Mouse (Mus musculus) common myeloid progenitor, adult 5-6 weeks (primary cell): Measurements from ENCODE around the gene Hdac5. TPM values are rescaled to one million over a fixed set of nuclear protein-coding genes. Genes with fewer than 3 reads are reported as not detected.

Experiments used
- ATAC-seq: replicated peaks from 2 replicates; pipeline ENCODE4 v1.8.0; 2016; ENCODE audit warnings: low read depth, mild to moderate bottlenecking, moderate TSS enrichment, inconsistent platforms; ENCODE audit not compliant: poor library complexity, severe bottlenecking
- total RNA-seq: library from RNA; stranded (forward); fragments of 200-1000, 187-1606 nt; gene quantifications from 2 replicates; pipeline ENCODE4 v1.2.3, GENCODE M21; 2017

The Hdac5 gene
- 20.7 and 26.0 TPM in 2 replicates for total RNA-seq

- peak; percentile 98 for ATAC-seq
Measured at GRCm38 (mm10) chr11:102230006-102230741, at the start of gene Hdac5. TSS of gene Hdac5 (minus strand) at chr11:102230166.

- no peak for ATAC-seq
Measured at GRCm38 (mm10) chr11:102279595-102279994, 49.6 kb upstream of the Hdac5 start.

GRCm38 (mm10) chr11:102277754-102278153, 47.8 kb upstream of the Hdac5 start:
- no peak for ATAC-seq

- peak; percentile 75 for ATAC-seq
Measured at GRCm38 (mm10) chr11:102276411-102276915, 46.5 kb upstream of the Hdac5 start.

GRCm38 (mm10) chr11:102268520-102269244, 38.7 kb upstream of the Hdac5 start, which contains the start of gene Asb16:
TSS of gene Asb16 (plus strand) at chr11:102268743.
- no peak for ATAC-seq

- peak; percentile 81 for ATAC-seq
Measured at GRCm38 (mm10) chr11:102267480-102267879, 37.5 kb upstream of the Hdac5 start.

GRCm38 (mm10) chr11:102266631-102267355, 36.8 kb upstream of the Hdac5 start:
- ATAC-seq: no peak

- no peak for ATAC-seq
Measured at GRCm38 (mm10) chr11:102265816-102266215, 35.9 kb upstream of the Hdac5 start.

GRCm38 (mm10) chr11:102263211-102263610, 33.2 kb upstream of the Hdac5 start:
- no peak for ATAC-seq

GRCm38 (mm10) chr11:102258521-102258920, 28.6 kb upstream of the Hdac5 start:
- no peak for ATAC-seq

- no peak for ATAC-seq
Measured at GRCm38 (mm10) chr11:102258095-102258494, 28.1 kb upstream of the Hdac5 start.

GRCm38 (mm10) chr11:102257514-102257913, 27.5 kb upstream of the Hdac5 start:
- ATAC-seq: no peak; the same call in 1 of the 2 replicates

GRCm38 (mm10) chr11:102249351-102250090, 19.6 kb upstream of the Hdac5 start:
- no peak for ATAC-seq

- peak; percentile 81 for ATAC-seq
Measured at GRCm38 (mm10) chr11:102248630-102249230, 18.8 kb upstream of the Hdac5 start, which contains the start of gene BC030867. TSS of gene BC030867 (plus strand) at chr11:102248882.

GRCm38 (mm10) chr11:102246871-102247270, 16.9 kb upstream of the Hdac5 start:
- ATAC-seq: no peak

GRCm38 (mm10) chr11:102246273-102246635, 16.3 kb upstream of the Hdac5 start:
- no peak for ATAC-seq

- no peak for ATAC-seq
Measured at GRCm38 (mm10) chr11:102245581-102246272, 15.8 kb upstream of the Hdac5 start.

GRCm38 (mm10) chr11:102244926-102245449, 15.0 kb upstream of the Hdac5 start:
- ATAC-seq: peak; percentile 85

GRCm38 (mm10) chr11:102241874-102242273, 11.9 kb upstream of the Hdac5 start:
- no peak for ATAC-seq
